Mouse (Mus musculus): ENCODE results near the gene Olfr49. TPM values are rescaled to one million over a fixed set of nuclear protein-coding genes. Genes with fewer than 3 reads are reported as not detected.

Gene Olfr49
- 0.09 TPM in 1 of 2 replicates, not detected in the other for polyA plus RNA-seq (2015; fragmentation: Nextera tagmentation; extraction: Ambion mirVana)

- ATAC-seq (ENCODE audit: insufficient number of reproducible peaks, low FRiP score, low TSS enrichment, low read depth): no peak
- Histone ChIP-seq H3K4me3 (replicated peaks) (no peak within 1 kb of the TSS), H3K27ac (replicated peaks) (no peak within 1 kb of the TSS), H3K9ac (no peak within 1 kb of the TSS), H3K27me3 (no peaks in the 10 kb centered on the region), H3K36me3 (no peaks in the 10 kb centered on the region), H3K9me3 (replicated peaks) (no peaks in the 10 kb centered on the region), H3K4me1 (no peaks in the 10 kb centered on the region), H3K4me2 (replicated peaks) (no peak within 1 kb of the TSS)
- WGBS: 72% methylated on average over 1 of the region's 1 CpGs
Measured at GRCm38 (mm10) chr14:54284839-54285238, at the start of gene Olfr49. Olfr49 (minus strand) TSS chr14:54284939.

DNA sequence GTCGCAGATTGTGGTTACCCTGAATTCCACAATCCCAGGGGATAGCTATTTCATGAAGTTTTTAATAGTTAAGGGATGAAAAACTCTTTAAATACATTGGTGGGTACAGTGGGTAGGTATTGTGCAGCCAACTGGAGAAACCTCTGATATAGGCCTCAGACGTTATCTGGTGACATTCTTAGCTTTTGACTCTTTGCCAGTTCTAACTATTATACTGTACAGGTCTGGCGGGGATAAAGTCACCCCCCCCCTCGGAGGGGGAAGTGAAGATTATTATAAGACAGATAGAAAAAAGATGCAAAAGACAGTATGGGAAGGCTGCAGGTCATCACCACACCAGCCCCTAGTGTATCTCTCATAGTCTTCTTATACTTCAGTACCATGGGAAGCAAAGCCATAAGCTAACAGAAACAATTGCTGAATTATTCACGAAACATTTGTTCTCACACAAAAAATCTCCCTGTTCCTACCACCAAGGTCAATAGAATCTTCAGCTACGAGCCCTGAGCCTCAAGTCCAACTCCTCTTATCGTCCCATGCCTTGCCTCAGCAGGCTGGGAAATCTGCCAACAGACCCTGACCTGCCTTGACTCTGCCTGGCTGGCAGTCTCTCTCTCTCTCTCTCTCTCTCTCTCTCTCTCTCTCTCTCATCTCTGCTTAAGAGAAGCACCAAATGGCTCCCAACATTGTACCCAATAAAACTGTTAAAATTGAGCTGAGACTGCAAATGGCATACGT is 48.9 kb upstream of the Olfr49 start:
- Histone ChIP-seq H3K4me2 (replicated peaks) (no peak overlapping the region), H3K4me1 (no peaks in the 10 kb centered on the region), H3K4me3 (replicated peaks) (no peak overlapping the region), H3K27me3 (no peaks in the 10 kb centered on the region), H3K9ac (no peak overlapping the region), H3K9me3 (replicated peaks) (no peaks in the 10 kb centered on the region), H3K27ac (replicated peaks) (no peak overlapping the region), H3K36me3 (no peaks in the 10 kb centered on the region)
- 68% methylated on average over 8 of the region's 8 CpGs for WGBS
- no peak for ATAC-seq (ENCODE audit: insufficient number of reproducible peaks, low FRiP score, low TSS enrichment, low read depth)

DNA sequence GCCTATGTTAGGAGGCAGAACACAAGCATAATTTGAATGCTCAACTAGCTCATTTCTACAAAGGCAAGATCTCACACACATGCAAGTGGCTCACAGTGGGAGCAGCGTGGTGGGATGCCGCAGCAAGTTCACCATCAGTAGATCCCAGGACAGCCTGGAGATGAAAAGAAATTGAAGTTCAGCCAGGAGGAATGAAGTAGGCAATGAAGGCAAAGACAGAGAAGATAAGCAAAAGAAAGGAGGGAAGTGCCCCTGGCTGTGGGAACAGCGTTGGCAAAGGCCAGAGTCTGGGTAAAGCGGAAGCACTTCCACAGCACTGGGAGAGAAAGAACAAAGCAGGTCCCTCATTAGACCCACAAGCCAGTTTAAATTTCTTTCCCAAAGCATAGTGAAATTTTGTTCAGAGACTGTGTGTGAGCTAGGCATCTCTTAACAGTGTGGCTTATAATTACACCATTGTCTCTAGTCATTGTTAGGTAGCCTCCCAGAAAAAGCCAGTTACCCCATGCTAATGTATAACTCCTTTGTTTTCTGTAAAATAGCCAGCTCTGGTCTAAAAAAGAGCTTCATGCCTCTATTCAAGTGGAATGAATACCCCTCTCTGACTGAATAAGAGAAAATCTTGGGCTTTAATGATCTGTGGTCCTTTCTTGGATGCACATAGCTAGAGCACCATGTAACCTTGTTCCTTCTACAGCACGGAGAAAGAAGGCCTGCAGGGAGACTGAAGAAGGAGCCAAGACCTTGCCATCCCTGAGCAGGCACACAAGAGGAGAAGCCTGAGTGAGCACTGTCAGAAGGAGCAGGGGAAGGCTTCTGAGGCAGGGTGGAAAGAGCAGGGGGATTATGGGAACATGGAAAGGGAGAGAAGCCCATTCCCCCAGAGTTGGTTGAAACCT is 47.7 kb upstream of the Olfr49 start:
- Histone ChIP-seq H3K36me3 (no peaks in the 10 kb centered on the region), H3K4me3 (replicated peaks) (no peak overlapping the region), H3K9ac (no peak overlapping the region), H3K4me2 (replicated peaks) (no peak overlapping the region), H3K9me3 (replicated peaks) (no peaks in the 10 kb centered on the region), H3K27me3 (no peaks in the 10 kb centered on the region), H3K27ac (replicated peaks) (no peak overlapping the region), H3K4me1 (no peaks in the 10 kb centered on the region)
- WGBS: 56% methylated on average over 5 of the region's 5 CpGs
- no peak for ATAC-seq (ENCODE audit: insufficient number of reproducible peaks, low FRiP score, low TSS enrichment, low read depth)

DNA sequence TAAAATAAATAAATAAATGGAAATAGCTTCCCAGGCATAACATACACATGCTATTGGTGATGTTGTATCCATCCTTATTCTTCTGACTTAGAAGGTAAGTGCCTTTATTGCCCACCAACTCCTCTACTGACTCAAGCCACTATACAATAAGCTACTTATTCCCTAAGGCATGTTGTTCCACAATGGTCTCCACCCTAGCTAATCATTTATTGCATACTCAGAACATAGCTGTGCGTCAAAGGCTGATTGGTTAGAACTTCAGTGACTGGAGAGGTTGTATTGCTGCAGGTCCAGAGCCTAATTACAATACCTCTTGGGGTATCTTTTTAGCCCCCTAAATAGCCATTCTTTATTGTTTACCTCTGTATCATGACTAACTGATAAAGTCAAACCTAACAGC is 46.4 kb upstream of the Olfr49 start:
- H3K27ac ChIP-seq (replicated peaks): no peak overlapping the region
- H3K4me1 ChIP-seq: no peaks in the 10 kb centered on the region
- no peaks in the 10 kb centered on the region for H3K36me3 ChIP-seq
- no peak overlapping the region for H3K4me2 ChIP-seq (replicated peaks)
- no peak overlapping the region for H3K9ac ChIP-seq
- H3K9me3 ChIP-seq (replicated peaks): no peaks in the 10 kb centered on the region
- ATAC-seq (ENCODE audit: insufficient number of reproducible peaks, low FRiP score, low TSS enrichment, low read depth): no peak
- H3K4me3 ChIP-seq (replicated peaks): no peak overlapping the region
- WGBS: 80% methylated on average over 1 of the region's 1 CpGs
- no peaks in the 10 kb centered on the region for H3K27me3 ChIP-seq

DNA sequence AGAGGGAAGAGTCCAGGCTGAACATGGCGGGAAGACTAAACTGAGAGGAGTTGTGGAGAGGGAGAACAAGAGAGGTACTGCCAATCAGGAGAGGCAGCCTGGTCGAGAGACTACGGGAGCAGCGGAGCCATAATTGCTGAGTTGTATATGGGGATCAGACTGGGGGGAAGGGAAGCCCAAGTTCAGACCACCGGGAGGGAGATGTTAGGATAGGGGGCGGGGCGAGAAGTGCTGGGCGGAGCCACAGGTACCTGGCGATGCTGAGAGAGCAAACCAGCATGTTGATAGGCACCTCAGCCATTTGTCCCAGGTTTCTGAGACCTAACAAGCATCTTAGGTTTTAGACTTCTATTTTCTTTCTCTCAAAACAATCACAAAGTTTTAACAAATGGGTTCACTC is 44.5 kb upstream of the Olfr49 start:
- H3K27me3 ChIP-seq: no peaks in the 10 kb centered on the region
- WGBS: 43% methylated on average over 9 of the region's 9 CpGs
- H3K9ac ChIP-seq: no peak overlapping the region
- no peaks in the 10 kb centered on the region for H3K9me3 ChIP-seq (replicated peaks)
- no peak for ATAC-seq (ENCODE audit: insufficient number of reproducible peaks, low FRiP score, low TSS enrichment, low read depth)
- no peaks in the 10 kb centered on the region for H3K4me1 ChIP-seq
- H3K27ac ChIP-seq (replicated peaks): no peak overlapping the region
- H3K4me2 ChIP-seq (replicated peaks): no peak overlapping the region
- no peak overlapping the region for H3K4me3 ChIP-seq (replicated peaks)
- H3K36me3 ChIP-seq: no peaks in the 10 kb centered on the region

- Histone ChIP-seq H3K4me2 (replicated peaks) (no peak overlapping the region), H3K36me3 (no peaks in the 10 kb centered on the region), H3K9ac (no peak overlapping the region), H3K4me3 (replicated peaks) (no peak overlapping the region), H3K4me1 (no peaks in the 10 kb centered on the region), H3K27me3 (no peaks in the 10 kb centered on the region), H3K27ac (replicated peaks) (no peak overlapping the region), H3K9me3 (replicated peaks) (no peaks in the 10 kb centered on the region)
- no peak for ATAC-seq (ENCODE audit: insufficient number of reproducible peaks, low FRiP score, low TSS enrichment, low read depth)
- 76% methylated on average over 2 of the region's 2 CpGs for WGBS
Measured at GRCm38 (mm10) chr14:54328548-54328947, 43.8 kb upstream of the Olfr49 start.

DNA sequence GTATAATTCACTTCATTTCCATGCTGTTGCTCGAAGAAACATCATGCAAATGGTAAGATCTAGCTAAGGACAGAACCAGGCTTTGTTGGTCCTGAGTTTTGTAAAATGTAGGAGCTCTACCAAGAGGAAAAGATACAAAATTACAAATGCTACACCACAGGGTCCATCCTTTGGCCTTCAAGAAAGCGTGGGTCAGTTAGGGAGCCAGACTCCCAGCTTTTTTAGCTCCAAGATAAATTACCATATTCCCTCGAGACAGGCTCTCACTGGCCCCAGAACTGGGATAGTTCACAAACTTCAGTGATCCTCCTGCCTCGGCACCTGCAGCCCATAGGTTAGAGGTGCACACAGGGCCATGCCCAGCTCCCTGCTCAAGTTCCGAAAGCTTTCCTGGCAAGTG is 39.7 kb upstream of the Olfr49 start:
- H3K9me3 ChIP-seq (replicated peaks): no peaks in the 10 kb centered on the region
- no peak overlapping the region for H3K27ac ChIP-seq (replicated peaks)
- no peak overlapping the region for H3K4me3 ChIP-seq (replicated peaks)
- 75% methylated on average over 5 of the region's 5 CpGs for WGBS
- ATAC-seq (ENCODE audit: insufficient number of reproducible peaks, low FRiP score, low TSS enrichment, low read depth): no peak
- H3K27me3 ChIP-seq: no peaks in the 10 kb centered on the region
- H3K4me1 ChIP-seq: no peaks in the 10 kb centered on the region
- H3K36me3 ChIP-seq: no peaks in the 10 kb centered on the region
- H3K9ac ChIP-seq: no peak overlapping the region
- H3K4me2 ChIP-seq (replicated peaks): no peak overlapping the region

DNA sequence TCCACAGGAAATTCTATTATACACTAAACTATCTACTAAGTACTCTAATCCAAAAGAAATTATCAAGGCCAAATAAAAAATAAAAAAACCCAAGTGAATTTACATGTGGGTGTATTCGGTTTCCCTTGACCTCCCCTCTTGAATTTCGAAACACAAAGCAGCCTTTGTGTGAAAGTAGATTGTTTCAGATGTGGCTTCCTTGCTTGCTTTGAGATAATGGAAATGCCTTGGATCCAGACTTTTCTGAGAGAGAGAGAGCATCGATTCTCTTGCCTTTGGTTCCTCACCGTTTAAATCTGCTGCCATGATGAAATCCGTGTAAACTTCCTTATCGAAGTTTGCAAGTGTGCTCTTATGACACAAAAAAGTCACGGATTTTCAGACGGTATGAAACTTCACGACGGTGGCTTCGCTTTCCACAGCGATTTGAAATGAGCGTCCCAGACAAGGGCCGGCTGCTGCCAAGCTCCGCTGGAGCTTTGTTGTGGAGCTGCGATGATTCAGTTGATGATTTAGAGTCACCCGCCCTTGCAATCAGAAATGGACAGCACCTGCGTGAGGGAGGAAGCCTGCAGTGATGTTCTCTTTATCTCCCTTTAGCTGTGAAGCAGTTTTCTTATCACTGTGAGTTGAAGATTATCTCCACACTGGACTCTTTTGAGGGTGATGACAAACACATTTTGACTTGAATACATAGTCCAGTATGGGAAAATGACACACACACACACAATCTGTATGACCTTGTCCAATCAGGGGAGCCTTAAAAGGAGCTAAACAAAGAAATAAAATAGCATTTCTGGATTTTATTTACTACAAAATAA is 37.0 kb upstream of the Olfr49 start:
- H3K4me2 ChIP-seq (replicated peaks): no peak overlapping the region

GRCm38 (mm10) chr14:54311763-54312162 is 27.0 kb upstream of the Olfr49 start:
- no peak overlapping the region for H3K9ac ChIP-seq
- H3K4me2 ChIP-seq (replicated peaks): no peak overlapping the region
- H3K4me1 ChIP-seq: no peaks in the 10 kb centered on the region
- 24% methylated on average over 3 of the region's 3 CpGs for WGBS
- no peaks in the 10 kb centered on the region for H3K9me3 ChIP-seq (replicated peaks)
- H3K27ac ChIP-seq (replicated peaks): no peak overlapping the region
- no peak overlapping the region for H3K4me3 ChIP-seq (replicated peaks)
- no peaks in the 10 kb centered on the region for H3K27me3 ChIP-seq
- no peaks in the 10 kb centered on the region for H3K36me3 ChIP-seq
- ATAC-seq (ENCODE audit: insufficient number of reproducible peaks, low FRiP score, low TSS enrichment, low read depth): no peak

More for the DNA sequence above, 37.0 kb upstream of the Olfr49 start:
- Histone ChIP-seq H3K4me1 (no peaks in the 10 kb centered on the region), H3K9me3 (replicated peaks) (no peaks in the 10 kb centered on the region), H3K27me3 (no peaks in the 10 kb centered on the region), H3K36me3 (no peaks in the 10 kb centered on the region), H3K9ac (no peak overlapping the region), H3K4me3 (replicated peaks) (no peak overlapping the region), H3K27ac (replicated peaks) (no peak overlapping the region)
- 67% methylated on average over 18 of the region's 18 CpGs for WGBS
- no peak for ATAC-seq (ENCODE audit: insufficient number of reproducible peaks, low FRiP score, low TSS enrichment, low read depth)

GRCm38 (mm10) chr14:54300676-54301075 is 15.9 kb upstream of the Olfr49 start:
- 82% methylated on average over 3 of the region's 3 CpGs for WGBS
- H3K9ac ChIP-seq: no peak overlapping the region
- no peaks in the 10 kb centered on the region for H3K4me1 ChIP-seq

DNA sequence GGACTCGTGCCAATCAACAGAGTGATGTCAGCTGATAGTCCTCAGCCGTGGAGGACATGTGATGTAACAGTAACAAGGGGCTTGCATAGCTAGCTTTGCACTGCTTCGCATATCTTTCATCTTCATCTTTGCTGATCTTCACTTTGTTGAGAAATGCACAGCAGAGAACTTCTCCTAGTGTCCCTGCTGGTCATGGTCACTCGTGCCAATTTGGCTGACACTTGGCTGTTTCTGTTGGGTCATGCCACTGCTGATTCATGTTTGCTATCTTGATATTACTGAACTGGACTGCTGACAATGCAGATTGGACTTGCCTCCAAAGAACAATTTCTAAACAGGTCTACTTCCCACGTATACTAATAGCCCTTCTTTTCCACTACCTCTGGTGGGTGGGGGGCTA is 15.4 kb upstream of the Olfr49 start:
- ATAC-seq (ENCODE audit: insufficient number of reproducible peaks, low FRiP score, low TSS enrichment, low read depth): no peak
- no peak overlapping the region for H3K27ac ChIP-seq (replicated peaks)
- no peak overlapping the region for H3K9ac ChIP-seq
- no peaks in the 10 kb centered on the region for H3K4me1 ChIP-seq
- H3K36me3 ChIP-seq: no peaks in the 10 kb centered on the region
- 84% methylated on average over 5 of the region's 5 CpGs for WGBS
- H3K4me2 ChIP-seq (replicated peaks): no peak overlapping the region
- no peak overlapping the region for H3K4me3 ChIP-seq (replicated peaks)
- no peaks in the 10 kb centered on the region for H3K9me3 ChIP-seq (replicated peaks)
- no peaks in the 10 kb centered on the region for H3K27me3 ChIP-seq

More at GRCm38 (mm10) chr14:54300676-54301075, 15.9 kb upstream of the Olfr49 start:
- Histone ChIP-seq H3K4me2 (replicated peaks) (no peak overlapping the region), H3K9me3 (replicated peaks) (no peaks in the 10 kb centered on the region), H3K4me3 (replicated peaks) (no peak overlapping the region), H3K27ac (replicated peaks) (no peak overlapping the region), H3K36me3 (no peaks in the 10 kb centered on the region), H3K27me3 (no peaks in the 10 kb centered on the region)
- ATAC-seq (ENCODE audit: insufficient number of reproducible peaks, low FRiP score, low TSS enrichment, low read depth): no peak

Data from embryonic facial prominence, embryonic 15.5 days (tissue).